25 mouse cellular contexts compared by ENCODE assay signal in genomic region chr13:9481722-9482121, GRCm38 (mm10).
"Had no signal": no experiment of that assay in that cellular context is flagged by ENCODE, and none has a peak within 500 bp of the region (broad histone marks: within the 10 kb centered on the region; RNA-seq: fewer than 3 reads in every experiment).

No protein-coding gene starts in this region.

- H3K4me2 ChIP-seq: heart, embryonic 11.5 days; heart, embryonic 13.5 days; heart, embryonic 15.5 days; hindbrain, embryonic 13.5 days; hindbrain, embryonic 15.5 days; limb, embryonic 13.5 days; limb, embryonic 15.5 days; liver, embryonic 11.5 days; liver, embryonic 13.5 days; liver, embryonic 15.5 days had no signal

- H3K4me3 ChIP-seq: gastrocnemius, adult 2 months; heart, adult 2 months; heart, embryonic 13.5 days; heart, embryonic 15.5 days; hindbrain, embryonic 13.5 days; hindbrain, embryonic 15.5 days; layer of hippocampus, adult 2 months; limb, embryonic 13.5 days; limb, embryonic 15.5 days; liver, embryonic 13.5 days; liver, embryonic 15.5 days had no signal

- H3K27ac ChIP-seq: gastrocnemius, adult 2 months; heart, adult 2 months; hindbrain, embryonic 13.5 days; hindbrain, embryonic 15.5 days; hindbrain, postnatal 0 days; layer of hippocampus, adult 2 months; limb, embryonic 13.5 days; limb, embryonic 15.5 days; liver, embryonic 13.5 days; liver, embryonic 15.5 days had no signal

- H3K36me3 ChIP-seq: heart, embryonic 13.5 days; heart, embryonic 15.5 days; hindbrain, embryonic 13.5 days; hindbrain, embryonic 15.5 days; limb, embryonic 13.5 days; limb, embryonic 15.5 days; liver, embryonic 13.5 days; liver, embryonic 15.5 days had no signal

- DNase-seq: gastrocnemius, adult 2 months; gastrocnemius, postnatal 10 days; gastrocnemius, postnatal 36 days; heart, adult 11 months; heart, adult 2 months; heart, postnatal 14 days; heart, postnatal 36 days; kidney, adult 18-20 months; kidney, postnatal 14 days; kidney, postnatal 36 days; layer of hippocampus, postnatal 36 days; left cerebral cortex, postnatal 4 days; liver, embryonic 13.5 days had no signal

- H3K27me3 ChIP-seq: heart, embryonic 13.5 days; heart, embryonic 15.5 days; hindbrain, embryonic 13.5 days; hindbrain, embryonic 15.5 days; limb, embryonic 13.5 days; limb, embryonic 15.5 days; liver, embryonic 13.5 days; liver, embryonic 15.5 days had no signal

- H3K4me1 ChIP-seq: hindbrain, embryonic 15.5 days; limb, embryonic 13.5 days; limb, embryonic 15.5 days; liver, embryonic 13.5 days; liver, embryonic 15.5 days had no signal

- H3K9ac ChIP-seq: heart, embryonic 13.5 days; heart, embryonic 15.5 days; hindbrain, embryonic 13.5 days; hindbrain, embryonic 15.5 days; limb, embryonic 13.5 days; limb, embryonic 15.5 days; liver, embryonic 13.5 days; liver, embryonic 15.5 days had no signal

- H3K9me3 ChIP-seq: heart, embryonic 13.5 days; heart, embryonic 15.5 days; hindbrain, embryonic 13.5 days; hindbrain, embryonic 15.5 days; limb, embryonic 13.5 days; limb, embryonic 15.5 days; liver, embryonic 13.5 days; liver, embryonic 15.5 days had no signal

- ATAC-seq: forebrain, embryonic 16.5 days; hindbrain, postnatal 0 days had no signal
